Mouse (Mus musculus) naive thymus-derived CD4-positive, alpha-beta T cell, adult 5 months (primary cell): ENCODE results near the gene Kcnk6. TPM values are rescaled to one million over a fixed set of nuclear protein-coding genes. Genes with fewer than 3 reads are reported as not detected.

Source experiments
- polyA plus RNA-seq: library from polyadenylated mRNA; unstranded; fragments of 100-300 nt; shearing (Covaris generic); gene quantifications from one replicate; pipeline ENCODE4 v1.2.1, GENCODE M21; 2017

Kcnk6 gene
- 0.42 TPM for polyA plus RNA-seq

DNA sequence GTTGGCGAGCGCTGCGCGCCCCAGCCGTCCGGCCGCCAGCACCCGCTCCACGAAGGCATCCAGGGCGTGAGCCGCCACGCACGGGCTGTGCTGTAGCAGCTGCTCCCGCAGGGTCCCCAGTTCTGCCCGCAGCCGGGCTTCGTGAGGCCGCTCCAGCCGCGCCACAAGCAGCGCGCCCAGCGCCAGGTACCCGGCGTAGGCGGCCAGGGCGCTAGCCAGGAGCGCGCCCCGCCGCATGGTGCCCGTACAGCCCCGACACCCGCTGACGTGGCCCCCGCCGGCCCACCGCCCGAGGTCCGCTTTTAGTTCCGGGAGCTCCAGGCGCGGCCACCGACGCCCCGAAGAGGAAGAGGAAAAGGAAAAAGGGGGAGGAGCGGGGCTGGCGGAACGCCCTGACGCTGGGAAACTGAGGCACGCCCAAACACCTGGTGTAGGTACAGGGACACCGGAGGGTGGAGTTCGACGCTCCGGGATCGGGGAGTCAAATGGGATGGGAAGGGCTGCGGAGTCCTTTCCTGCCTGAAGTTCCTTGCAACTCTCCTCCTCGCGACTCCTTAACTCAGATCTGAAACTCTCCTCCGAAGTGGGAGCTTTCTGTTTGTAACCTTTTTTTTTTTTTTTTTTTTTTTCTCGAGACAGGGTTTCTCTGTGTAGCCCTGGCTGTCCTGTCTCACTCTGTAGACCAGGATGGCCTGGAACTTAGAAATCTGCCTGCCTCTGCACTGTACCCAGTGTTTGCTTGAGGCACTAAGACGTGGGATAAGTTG, at the start of gene Kcnk6:
Gene Kcnk6, minus strand, starts transcription at position 269 of the 767 bp plus-strand sequence.

DNA sequence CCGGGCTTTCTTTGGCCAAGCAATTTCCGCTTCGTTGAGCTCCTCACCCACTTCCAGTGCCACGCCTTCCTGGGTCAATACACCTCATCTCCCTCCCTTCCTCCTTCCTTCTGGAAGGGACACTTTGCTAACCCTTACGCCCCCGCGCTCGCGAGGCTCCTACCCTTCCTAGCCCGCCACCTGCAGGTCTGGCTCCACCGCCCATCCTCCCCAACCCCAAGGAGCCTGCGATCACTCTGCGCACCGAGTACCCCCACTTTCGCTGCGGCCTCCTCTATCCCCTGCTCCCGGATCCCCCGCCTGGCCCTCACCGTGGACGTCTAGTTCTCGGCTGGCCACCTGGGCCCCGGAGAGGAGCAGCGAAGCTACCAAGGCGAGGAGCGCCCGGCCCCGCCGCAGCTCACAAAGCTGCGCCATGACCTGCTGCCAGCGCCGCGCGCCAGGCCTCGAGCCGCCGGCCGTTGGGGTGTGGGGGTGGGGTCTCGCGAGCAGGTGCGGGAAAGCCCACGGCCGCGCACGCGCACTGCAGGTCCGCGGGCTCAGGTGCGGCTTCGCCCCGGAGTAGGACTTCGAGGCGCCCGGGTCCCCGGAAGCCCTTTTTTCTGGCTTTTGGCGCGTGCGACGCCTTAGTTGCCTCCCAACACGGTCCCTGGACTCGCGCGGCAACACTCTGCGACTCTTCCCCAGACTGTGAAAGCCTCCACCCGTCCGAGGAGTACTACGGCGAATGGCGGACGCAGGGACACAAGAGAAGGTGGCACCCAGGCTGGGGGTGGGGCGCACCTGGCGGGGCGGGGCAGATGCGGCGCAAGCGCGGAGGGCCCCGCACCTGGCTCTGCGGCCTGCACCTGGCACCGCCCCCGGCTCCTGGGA, 49.1 kb upstream of the Kcnk6 start, which contains the start of gene Spint2:
Gene Spint2, minus strand, starts transcription at position 712 of the 873 bp plus-strand sequence.

DNA sequence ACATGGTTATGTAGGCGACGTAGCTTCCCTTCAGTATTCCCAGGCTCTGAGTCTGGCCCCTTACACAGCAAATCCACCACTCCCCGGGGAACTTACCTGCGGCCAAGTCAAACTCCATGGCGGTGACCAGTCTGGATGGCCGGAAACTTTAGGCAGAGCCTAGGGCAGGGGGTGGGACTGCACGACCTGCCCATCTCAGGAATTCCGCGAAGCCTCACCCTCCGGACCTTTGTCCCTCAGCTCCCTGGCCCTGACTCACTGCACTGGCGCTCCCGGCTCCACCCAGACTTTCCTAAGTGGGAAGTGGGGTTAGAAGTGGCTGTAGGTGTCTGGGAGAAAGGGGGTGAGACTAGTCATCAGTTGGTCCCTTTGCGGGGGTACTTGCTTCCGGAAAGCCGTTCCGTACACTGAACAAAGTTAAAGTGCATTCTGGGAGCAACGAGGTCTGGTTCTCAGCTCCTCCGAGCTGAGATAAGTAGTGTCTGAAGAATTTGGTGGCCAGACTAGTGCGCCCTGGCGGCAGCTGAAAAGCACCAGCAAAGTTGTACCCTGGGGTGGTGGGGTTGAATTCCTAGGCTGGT, 16.0 kb upstream of the Kcnk6 start, which contains the start of gene 2200002D01Rik:
Gene 2200002D01Rik, minus strand, starts transcription at position 206 of the 581 bp plus-strand sequence.

DNA sequence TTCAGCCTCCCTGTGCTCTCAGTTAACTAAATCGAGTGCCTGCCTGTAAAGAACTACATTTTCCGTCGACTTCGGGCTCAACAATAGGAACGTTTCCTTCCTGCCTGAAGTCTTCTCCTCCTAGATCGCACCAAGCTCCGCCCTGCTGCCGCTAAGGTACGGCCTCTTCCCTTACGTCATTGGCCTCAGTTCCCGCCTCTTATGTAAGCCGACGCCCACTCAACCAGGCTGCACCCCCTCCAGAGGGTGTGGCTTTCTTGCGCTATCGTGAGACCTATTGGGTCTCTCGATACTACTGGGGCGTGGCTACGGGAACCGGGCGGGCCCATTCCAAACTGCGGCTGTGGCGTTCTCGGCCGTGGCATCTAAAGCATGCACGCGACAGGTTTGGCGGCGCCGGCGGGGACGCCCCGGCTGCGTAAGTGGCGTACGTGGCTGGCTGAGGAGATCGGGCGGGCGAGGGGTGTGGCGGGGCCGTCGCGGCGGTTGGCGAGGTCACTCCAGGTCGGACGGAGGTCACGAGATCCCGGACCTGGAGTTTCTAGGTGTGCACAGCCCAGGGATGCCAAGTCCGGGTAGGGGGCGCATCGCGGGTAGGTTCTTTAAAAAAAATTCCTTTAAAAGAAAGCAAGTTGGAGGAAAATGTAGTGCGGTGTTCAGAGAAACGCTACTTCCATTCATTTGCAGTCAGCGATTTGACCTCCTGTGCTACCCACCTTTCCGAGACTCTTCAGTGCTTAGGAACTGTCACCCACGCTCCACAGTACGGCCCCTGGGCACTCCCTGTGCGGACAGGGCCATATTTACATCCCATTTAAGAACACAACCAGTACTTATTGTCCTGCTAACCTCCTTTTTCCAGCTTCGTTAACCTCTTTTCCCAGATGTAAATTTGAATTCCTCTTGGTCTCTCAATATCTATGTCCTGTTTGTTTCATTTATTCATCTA, 6.0 kb upstream of the Kcnk6 start, which contains the start of gene Yif1b:
Gene Yif1b, plus strand, starts transcription at position 311 of the 949 bp plus-strand sequence.

DNA sequence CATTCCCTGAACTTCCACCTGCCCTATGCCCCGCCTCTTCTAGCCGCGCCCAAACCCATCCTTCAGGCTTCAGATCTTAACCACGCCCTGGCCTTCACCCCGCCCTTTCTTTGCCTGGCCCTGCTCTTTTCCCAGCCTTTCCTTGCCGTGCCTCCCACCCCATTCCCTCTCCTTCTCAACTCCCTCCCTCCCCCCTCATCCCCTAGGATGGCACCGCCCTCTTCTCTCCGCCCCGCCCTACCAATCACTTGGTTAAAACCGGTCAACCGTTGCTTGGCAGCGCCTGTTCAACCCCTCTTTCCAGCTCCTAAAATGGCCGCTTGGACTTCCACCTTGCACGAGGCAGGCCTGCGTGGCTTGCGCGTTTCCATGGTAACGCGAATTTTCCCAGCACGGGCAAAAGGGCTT, 18.6 kb downstream of the Kcnk6 start, which contains the start of gene Catsperg1:
Gene Catsperg1, minus strand, starts transcription at position 361 of the 408 bp plus-strand sequence.

DNA sequence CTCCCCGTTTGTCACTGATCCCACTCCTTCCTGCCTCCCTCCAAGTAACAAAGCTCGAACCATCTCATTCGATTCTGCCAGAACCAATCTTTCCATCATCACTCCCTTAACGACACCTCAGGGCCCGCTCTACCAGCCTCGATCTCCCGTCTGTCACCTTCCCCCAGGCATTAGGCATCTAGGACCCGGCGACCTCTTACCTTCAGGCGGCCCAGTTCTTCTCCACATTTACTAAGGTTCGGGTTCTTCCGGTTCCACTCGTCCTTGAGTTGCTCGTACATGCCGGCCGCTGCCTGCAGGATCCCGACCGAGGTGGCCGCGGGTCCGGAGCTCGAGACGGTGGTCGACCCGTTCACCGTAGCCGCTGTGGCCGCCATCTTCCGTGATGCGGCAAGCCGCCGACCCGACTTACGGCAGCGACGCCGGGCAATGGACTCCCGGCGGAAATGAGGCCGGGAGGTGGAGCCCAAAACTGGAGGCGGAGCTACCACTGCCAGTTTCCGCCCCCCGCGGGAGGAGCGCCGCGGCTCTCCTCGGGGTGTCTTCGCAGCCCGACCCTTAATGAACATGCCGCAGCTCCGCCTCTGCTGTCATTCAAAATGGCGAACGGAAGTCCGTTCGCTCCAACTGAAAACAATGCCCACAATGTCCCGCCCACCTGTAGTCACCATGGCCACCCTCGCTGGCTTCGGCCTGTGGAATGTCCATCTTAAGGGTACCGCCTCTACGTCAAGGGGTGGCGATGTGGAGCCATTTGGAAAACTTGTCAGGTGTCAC, 52.0 kb downstream of the Kcnk6 start, which contains the start of gene Psmd8:
Gene Psmd8, minus strand, starts transcription at position 625 of the 777 bp plus-strand sequence.

Other genes starting within 250 kb of the Kcnk6 start
- 0.02 TPM for gene Ryr1, start 107.3 kb downstream of the Kcnk6 start, polyA plus RNA-seq
- gene Rasgrp4, start 97.7 kb downstream of the Kcnk6 start, polyA plus RNA-seq = 0.92 TPM
- gene Fam98c, start 76.3 kb downstream of the Kcnk6 start, polyA plus RNA-seq = 72.0 TPM
- gene Ggn, start 62.3 kb downstream of the Kcnk6 start, polyA plus RNA-seq = 0.14 TPM
- not detected for gene Spred3, start 62.1 kb downstream of the Kcnk6 start, polyA plus RNA-seq
- 210 TPM for gene Psmd8, start 51.8 kb downstream of the Kcnk6 start, polyA plus RNA-seq
- 1.3 TPM for gene Catsperg1, start 18.5 kb downstream of the Kcnk6 start, polyA plus RNA-seq
- 40.5 TPM for gene Yif1b, start 5.8 kb upstream of the Kcnk6 start, polyA plus RNA-seq
- gene 2200002D01Rik, start 16.0 kb upstream of the Kcnk6 start, polyA plus RNA-seq = 2.0 TPM
- gene Spint2, start 49.4 kb upstream of the Kcnk6 start, polyA plus RNA-seq = 154 TPM
- gene Ppp1r14a, start 56.8 kb upstream of the Kcnk6 start, polyA plus RNA-seq = not detected
- gene Dpf1, start 71.4 kb upstream of the Kcnk6 start, polyA plus RNA-seq = not detected